Mouse (Mus musculus): ENCODE measurements around the gene Mtch2. TPM values are rescaled to one million over a fixed set of nuclear protein-coding genes. Genes with fewer than 3 reads are reported as not detected.

Gene Mtch2
- total and polyA plus RNA-seq, 3 experiments, result 11.3 to 226 (median 142) TPM

GRCm38 (mm10) chr2:90838621-90839020 is 8.3 kb upstream of the Mtch2 start:
- ATAC-seq (ENCODE audit: extremely low read depth, insufficient number of reproducible peaks, low FRiP score, poor library complexity, severe bottlenecking) (no peak), DNase-seq (ENCODE audit: low spot score) (no peak)
- Histone ChIP-seq H3K4me1 (ENCODE audit: insufficient read depth, low read depth, low read length) (no peaks in the 10 kb centered on the region; the same call in 1 of the 2 replicates), H3K27me3 (ENCODE audit: insufficient read depth, low read length) (0 out of 2 replicates have a peak, but pooled peaks cover 5% of the 10 kb centered on the region), H3K9me3 (replicated peaks) (peaks cover 25% of the 10 kb centered on the region), H3K4me3 (ENCODE audit: low read depth, low read length) (no peak overlapping the region), H3K36me3 (replicated peaks) (no peaks in the 10 kb centered on the region)
- no peak for TF ChIP-seq GATA2 (IDR thresholded peaks at IDR 0.05; ENCODE audit: borderline replicate concordance, low read depth, low read length)
- TF ChIP-seq TAL1 (conservative IDR thresholded peaks at IDR 0.05; ENCODE audit: low read depth, low read length), result no peak
- no peak for TF ChIP-seq GATA1 (IDR thresholded peaks at IDR 0.05; ENCODE audit: borderline replicate concordance, low read length)
- TF ChIP-seq POLR2AphosphoS5 (IDR thresholded peaks at IDR 0.05; ENCODE audit: insufficient replicate concordance, low read depth, low read length), result no peak
- TF ChIP-seq CTCF (IDR thresholded peaks at IDR 0.05; ENCODE audit: low read depth, low read length), result no peak

GRCm38 (mm10) chr2:90843666-90844065 is 3.3 kb upstream of the Mtch2 start:
- Histone ChIP-seq H3K4me3 (ENCODE audit: low read depth, low read length) (no peak overlapping the region), H3K9me3 (replicated peaks) (peaks cover 25% of the 10 kb centered on the region), H3K4me1 (ENCODE audit: insufficient read depth, low read depth, low read length) (peaks cover 17% of the 10 kb centered on the region), H3K36me3 (replicated peaks) (no peaks in the 10 kb centered on the region), H3K27me3 (ENCODE audit: insufficient read depth, low read length) (no peaks in the 10 kb centered on the region)
- no peak for TF ChIP-seq GATA1 (IDR thresholded peaks at IDR 0.05; ENCODE audit: borderline replicate concordance, low read length)
- no peak for TF ChIP-seq CTCF (IDR thresholded peaks at IDR 0.05; ENCODE audit: low read depth, low read length)
- TF ChIP-seq GATA2 (IDR thresholded peaks at IDR 0.05; ENCODE audit: borderline replicate concordance, low read depth, low read length), result no peak
- TF ChIP-seq POLR2AphosphoS5 (IDR thresholded peaks at IDR 0.05; ENCODE audit: insufficient replicate concordance, low read depth, low read length), result no peak
- no peak for TF ChIP-seq TAL1 (conservative IDR thresholded peaks at IDR 0.05; ENCODE audit: low read depth, low read length)
- DNase-seq (ENCODE audit: low spot score) (no peak), ATAC-seq (ENCODE audit: extremely low read depth, insufficient number of reproducible peaks, low FRiP score, poor library complexity, severe bottlenecking) (no peak)

- ATAC-seq (ENCODE audit: extremely low read depth, insufficient number of reproducible peaks, low FRiP score, poor library complexity, severe bottlenecking) (no peak), DNase-seq (ENCODE audit: low spot score) (no peak)
- Histone ChIP-seq H3K4me1 (ENCODE audit: insufficient read depth, low read depth, low read length) (peaks cover 22% of the 10 kb centered on the region), H3K9me3 (replicated peaks) (peaks cover 25% of the 10 kb centered on the region), H3K36me3 (replicated peaks) (peaks cover 3% of the 10 kb centered on the region), H3K27me3 (ENCODE audit: insufficient read depth, low read length) (no peaks in the 10 kb centered on the region), H3K4me3 (ENCODE audit: low read depth, low read length) (no peak overlapping the region)
- TF ChIP-seq GATA2 (IDR thresholded peaks at IDR 0.05; ENCODE audit: borderline replicate concordance, low read depth, low read length) (no peak), GATA1 (IDR thresholded peaks at IDR 0.05; ENCODE audit: borderline replicate concordance, low read length) (no peak), POLR2AphosphoS5 (IDR thresholded peaks at IDR 0.05; ENCODE audit: insufficient replicate concordance, low read depth, low read length) (no peak), CTCF (IDR thresholded peaks at IDR 0.05; ENCODE audit: low read depth, low read length) (no peak), TAL1 (conservative IDR thresholded peaks at IDR 0.05; ENCODE audit: low read depth, low read length) (no peak)
These were observed 2.7 kb upstream of the Mtch2 start for GRCm38 (mm10) chr2:90844262-90844661.

- DNase-seq (ENCODE audit: low spot score), result no peak
- peaks cover 25% of the 10 kb centered on the region for H3K4me1 ChIP-seq (ENCODE audit: insufficient read depth, low read depth, low read length)
- TF ChIP-seq GATA2 (IDR thresholded peaks at IDR 0.05; ENCODE audit: borderline replicate concordance, low read depth, low read length), result no peak
- no peaks in the 10 kb centered on the region for H3K27me3 ChIP-seq (ENCODE audit: insufficient read depth, low read length)
- H3K4me3 ChIP-seq (ENCODE audit: low read depth, low read length), result no peak overlapping the region
- H3K9me3 ChIP-seq (replicated peaks), result peaks cover 18% of the 10 kb centered on the region
- no peak for ATAC-seq (ENCODE audit: extremely low read depth, insufficient number of reproducible peaks, low FRiP score, poor library complexity, severe bottlenecking)
- peaks cover 11% of the 10 kb centered on the region for H3K36me3 ChIP-seq (replicated peaks)
These were observed 1.7 kb upstream of the Mtch2 start for GRCm38 (mm10) chr2:90845234-90845633.

GRCm38 (mm10) chr2:90846171-90846570 is 784 bp upstream of the Mtch2 start:
- ATAC-seq (ENCODE audit: extremely low read depth, insufficient number of reproducible peaks, low FRiP score, poor library complexity, severe bottlenecking), result no peak
- TF ChIP-seq GATA1 (IDR thresholded peaks at IDR 0.05; ENCODE audit: borderline replicate concordance, low read length) (no peak), CTCF (IDR thresholded peaks at IDR 0.05; ENCODE audit: low read depth, low read length) (no peak), GATA2 (IDR thresholded peaks at IDR 0.05; ENCODE audit: borderline replicate concordance, low read depth, low read length) (no peak), POLR2AphosphoS5 (IDR thresholded peaks at IDR 0.05; ENCODE audit: insufficient replicate concordance, low read depth, low read length) (no peak), TAL1 (conservative IDR thresholded peaks at IDR 0.05; ENCODE audit: low read depth, low read length) (no peak)
- Histone ChIP-seq H3K4me3 (ENCODE audit: low read depth, low read length) (peak overlapping the region; percentile 99), H3K4me1 (ENCODE audit: insufficient read depth, low read depth, low read length) (peaks cover 32% of the 10 kb centered on the region), H3K27me3 (ENCODE audit: insufficient read depth, low read length) (no peaks in the 10 kb centered on the region), H3K36me3 (replicated peaks) (peaks cover 21% of the 10 kb centered on the region), H3K9me3 (replicated peaks) (peaks cover 9% of the 10 kb centered on the region)
- DNase-seq (ENCODE audit: low spot score), result no peak

- peaks cover 7% of the 10 kb centered on the region for H3K9me3 ChIP-seq (replicated peaks)
- DNase-seq (ENCODE audit: low spot score), result no peak
- H3K27me3 ChIP-seq (ENCODE audit: insufficient read depth, low read length), result no peaks in the 10 kb centered on the region
- H3K4me1 ChIP-seq (ENCODE audit: insufficient read depth, low read depth, low read length), result peaks cover 33% of the 10 kb centered on the region
- peaks cover 25% of the 10 kb centered on the region for H3K36me3 ChIP-seq (replicated peaks)
- no peak for ATAC-seq (ENCODE audit: extremely low read depth, insufficient number of reproducible peaks, low FRiP score, poor library complexity, severe bottlenecking)
- H3K4me3 ChIP-seq (ENCODE audit: low read depth, low read length), result peak overlapping the region; percentile 99
- no peak for TF ChIP-seq TAL1 (conservative IDR thresholded peaks at IDR 0.05; ENCODE audit: low read depth, low read length)
These were observed 379 bp upstream of the Mtch2 start for GRCm38 (mm10) chr2:90846597-90846954.

GRCm38 (mm10) chr2:90847681-90848050 is 711 bp downstream of the Mtch2 start:
- H3K4me1 ChIP-seq (ENCODE audit: insufficient read depth, low read depth, low read length), result peaks cover 33% of the 10 kb centered on the region
- H3K4me3 ChIP-seq (ENCODE audit: low read depth, low read length), result peak overlapping the region; percentile 99
- TF ChIP-seq GATA1 (IDR thresholded peaks at IDR 0.05; ENCODE audit: borderline replicate concordance, low read length), result no peak
- no peak for TF ChIP-seq CTCF (IDR thresholded peaks at IDR 0.05; ENCODE audit: low read depth, low read length)
- TF ChIP-seq POLR2AphosphoS5 (IDR thresholded peaks at IDR 0.05; ENCODE audit: insufficient replicate concordance, low read depth, low read length), result no peak
- no peak for TF ChIP-seq TAL1 (conservative IDR thresholded peaks at IDR 0.05; ENCODE audit: low read depth, low read length)
- no peak for ATAC-seq (ENCODE audit: extremely low read depth, insufficient number of reproducible peaks, low FRiP score, poor library complexity, severe bottlenecking)
- no peak for DNase-seq (ENCODE audit: low spot score)
- no peaks in the 10 kb centered on the region; the same call in 1 of the 2 replicates for H3K9me3 ChIP-seq (replicated peaks)
- H3K36me3 ChIP-seq (replicated peaks), result peaks cover 36% of the 10 kb centered on the region
- H3K27me3 ChIP-seq (ENCODE audit: insufficient read depth, low read length), result no peaks in the 10 kb centered on the region
